Mouse (Mus musculus) fibroblast of lung, adult 2 months (primary cell): ENCODE data around the gene Vps37c.

Source experiments
- DNase-seq: peaks from one replicate; pipeline ENCODE4 v3.0.0-alpha.2; 2011; ENCODE audit warnings: low read depth

Vps37c gene

DNA sequence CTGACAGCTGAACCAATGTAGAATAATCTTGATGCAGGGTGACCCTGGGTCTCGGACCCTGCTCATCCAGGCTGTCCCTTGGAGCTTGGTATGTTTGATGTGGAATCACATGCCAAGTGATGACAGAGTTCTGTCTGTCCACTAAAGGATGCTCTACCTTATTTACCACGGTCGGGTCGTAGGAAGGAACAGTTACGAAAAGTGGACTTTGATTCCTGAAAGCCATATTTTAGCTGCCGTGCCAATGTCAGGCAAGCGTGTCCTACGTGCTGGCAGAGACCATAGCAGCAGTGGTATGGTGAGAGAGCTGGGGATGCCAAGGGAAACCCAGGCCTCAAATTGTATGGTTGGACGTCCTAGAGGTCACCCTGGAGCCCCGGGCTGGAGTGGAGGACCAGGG lies 25.0 kb downstream of the Vps37c start:
- DNase-seq: no peak

DNA sequence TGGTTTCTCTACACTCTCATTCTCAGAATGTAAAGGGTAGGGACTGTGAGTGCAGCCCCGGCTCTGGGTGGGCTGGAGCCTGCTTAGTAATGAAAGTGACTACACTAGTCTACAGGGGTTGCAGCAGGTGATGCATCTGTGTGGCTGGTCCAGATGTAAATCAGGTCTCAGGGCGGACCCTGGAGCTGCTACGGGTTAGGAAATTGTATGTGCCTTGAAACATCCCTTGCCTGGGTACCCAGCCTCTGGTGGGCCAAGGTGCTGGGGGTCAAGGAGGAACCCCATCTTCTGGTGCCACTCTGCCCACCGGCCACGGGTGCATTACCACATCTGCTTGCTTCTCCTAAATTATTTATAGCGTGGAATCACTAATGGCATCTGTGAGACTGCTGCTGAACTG lies 25.6 kb downstream of the Vps37c start:
- no peak for DNase-seq

DNA sequence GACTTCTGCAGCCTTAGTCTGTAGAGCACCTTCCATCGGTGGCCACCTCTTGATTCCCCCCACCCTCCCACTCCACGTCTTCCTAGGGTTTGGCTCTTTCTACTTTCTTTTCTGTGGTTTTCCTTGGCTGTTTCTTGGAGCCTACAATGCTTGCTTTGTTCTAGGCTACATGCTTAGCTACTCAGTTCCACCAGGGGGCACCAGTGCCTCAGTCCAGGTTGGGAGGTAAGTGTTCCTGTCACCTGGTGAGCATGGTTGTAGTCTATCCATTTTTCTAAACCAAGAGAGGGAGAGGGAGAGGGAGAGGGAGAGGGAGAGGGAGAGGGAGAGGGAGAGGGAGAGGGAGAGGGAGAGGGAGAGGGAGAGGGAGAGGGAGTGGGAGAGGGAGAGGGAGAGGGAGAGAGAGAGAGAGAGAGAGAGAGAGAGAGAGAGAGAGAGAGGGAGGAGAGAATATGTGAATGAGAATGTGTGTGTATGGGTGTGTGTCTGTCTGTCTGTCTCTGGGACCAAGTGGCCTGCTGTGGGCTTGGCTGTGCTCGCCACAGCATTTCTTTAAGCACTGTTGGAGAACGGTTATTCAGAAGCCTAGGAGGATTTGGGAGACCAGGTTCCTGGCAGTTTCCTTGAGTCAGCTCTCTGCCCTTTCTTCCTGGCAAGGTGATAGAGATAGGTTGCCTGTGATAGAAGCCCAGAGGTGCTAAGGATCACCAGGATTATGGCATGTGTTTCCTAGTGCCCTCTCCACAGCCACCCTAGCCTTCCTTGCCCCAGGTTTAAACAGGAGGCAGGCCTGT lies 26.3 kb downstream of the Vps37c start:
- DNase-seq: peak; percentile 69

DNA sequence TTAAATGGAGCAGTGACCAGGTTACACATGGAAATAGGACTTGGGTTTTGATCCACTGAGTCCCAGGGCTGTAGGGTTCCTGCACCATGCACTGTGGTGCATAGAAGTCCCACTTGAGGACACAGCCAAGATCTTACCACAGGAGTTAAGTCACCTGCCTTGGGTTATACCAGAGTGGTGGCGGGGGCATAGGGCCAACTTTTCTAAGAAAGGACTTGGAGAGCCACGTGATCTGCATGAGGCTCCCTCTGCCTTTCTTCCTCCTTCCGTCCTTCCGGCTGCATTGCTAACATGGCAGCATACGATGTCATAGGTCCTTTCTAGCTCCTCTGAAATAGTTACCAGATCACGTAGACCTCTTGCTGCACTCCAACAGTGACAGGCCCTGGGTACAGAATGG lies 26.9 kb downstream of the Vps37c start:
- no peak for DNase-seq

DNA sequence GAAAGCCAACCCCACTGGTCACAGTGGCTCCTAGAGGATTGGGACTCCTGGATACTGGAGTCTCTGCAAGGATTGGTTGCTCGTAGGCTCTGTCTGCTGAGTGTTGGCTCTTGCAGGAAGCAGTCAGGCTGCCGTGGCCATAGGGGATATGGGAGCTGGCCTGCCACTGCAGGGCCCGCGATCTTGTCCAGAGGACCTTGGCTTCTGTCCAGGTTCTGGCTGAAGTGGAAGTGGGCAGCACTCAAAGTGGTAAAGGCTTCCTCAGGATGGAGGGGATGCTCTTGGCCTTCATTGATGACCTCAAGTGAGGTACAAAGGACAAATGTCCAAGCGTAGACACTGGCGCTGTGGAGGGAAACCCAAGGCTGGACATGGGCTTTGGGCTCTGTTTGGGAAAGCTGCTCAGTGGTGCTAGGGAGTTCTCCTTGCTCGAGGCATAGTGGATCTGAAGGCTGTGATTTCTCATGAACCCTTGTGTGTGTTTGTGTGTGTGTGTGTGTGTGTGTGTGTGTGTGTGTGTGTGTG lies 29.8 kb downstream of the Vps37c start:
- DNase-seq: no peak

DNA sequence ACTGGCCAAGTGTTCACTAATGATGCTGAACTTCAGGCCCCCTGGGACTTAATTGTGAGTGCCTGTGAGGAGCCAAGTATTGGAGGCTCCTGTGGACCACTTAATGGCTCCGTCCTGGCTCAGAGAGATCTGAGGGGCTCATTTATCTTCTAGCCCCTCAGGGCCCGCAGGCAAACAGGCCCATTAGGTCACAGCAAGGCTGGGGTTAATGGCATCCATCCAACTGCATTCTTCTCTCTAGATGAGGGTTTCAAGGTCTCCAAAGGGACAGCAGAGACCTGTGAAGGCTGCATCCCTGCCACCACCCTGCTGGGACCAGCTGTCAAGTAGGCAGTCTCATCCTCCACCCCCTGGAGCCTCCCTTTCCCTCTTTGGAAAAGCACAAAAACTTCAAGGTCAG lies 31.2 kb downstream of the Vps37c start:
- DNase-seq: no peak

DNA sequence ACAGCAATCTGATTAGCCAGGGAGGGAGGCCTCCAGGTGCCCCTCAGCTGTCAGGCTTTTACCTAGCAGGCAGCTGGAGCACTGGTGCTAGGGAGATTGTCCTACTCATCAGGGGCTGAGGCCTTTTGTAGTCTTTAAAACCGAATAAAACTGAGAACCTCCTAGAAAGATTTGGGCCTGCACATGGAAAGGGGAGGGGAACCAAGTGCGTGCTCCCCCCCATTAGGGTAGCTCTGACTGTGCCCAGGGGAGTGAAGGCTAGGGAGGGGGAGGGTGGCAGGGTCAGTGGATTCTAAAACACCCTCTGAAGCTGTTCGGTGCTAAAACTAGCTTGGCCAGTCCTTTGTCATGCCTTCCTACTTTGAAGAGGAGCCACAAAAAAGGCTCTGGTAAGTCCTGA lies 32.0 kb downstream of the Vps37c start:
- no peak for DNase-seq

DNA sequence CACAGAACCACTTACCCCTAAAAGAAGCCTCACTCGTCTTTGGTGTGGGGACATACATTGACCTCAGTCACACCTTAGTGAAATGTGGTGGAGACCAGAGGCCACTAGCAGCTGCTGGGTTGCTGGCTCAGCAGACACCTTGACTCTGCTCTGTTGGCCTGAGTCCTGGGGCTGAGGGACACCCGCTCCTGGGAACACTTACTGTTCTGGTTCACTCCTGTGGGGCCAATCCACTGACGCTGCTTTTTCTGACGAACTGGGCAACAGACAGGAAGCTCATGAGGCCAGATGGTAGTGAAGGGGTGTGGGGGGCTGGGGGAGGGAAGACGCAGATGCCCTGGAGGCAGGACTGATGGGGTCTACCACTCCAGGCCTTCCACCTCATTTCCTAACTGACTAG lies 32.5 kb downstream of the Vps37c start:
- no peak for DNase-seq

DNA sequence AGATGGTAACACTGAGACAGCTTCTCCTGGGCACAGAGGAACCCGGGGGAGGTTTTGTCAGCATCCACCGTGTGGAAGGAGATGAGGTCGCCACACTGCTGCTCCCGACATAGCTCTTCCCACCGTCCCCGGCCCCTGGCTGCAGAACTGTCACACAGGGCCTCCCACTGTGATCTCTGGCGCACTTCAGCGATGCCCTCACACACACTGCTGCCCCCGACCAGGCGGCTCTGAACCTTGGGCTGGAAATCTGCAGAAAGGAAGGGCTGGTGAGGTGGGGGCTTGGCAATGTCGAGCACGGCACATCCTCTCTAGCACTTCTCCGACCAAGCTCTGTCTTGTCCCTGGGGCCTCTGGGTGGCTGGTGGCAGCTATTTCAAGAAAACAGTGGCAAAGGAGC lies 34.5 kb downstream of the Vps37c start:
- no peak for DNase-seq

DNA sequence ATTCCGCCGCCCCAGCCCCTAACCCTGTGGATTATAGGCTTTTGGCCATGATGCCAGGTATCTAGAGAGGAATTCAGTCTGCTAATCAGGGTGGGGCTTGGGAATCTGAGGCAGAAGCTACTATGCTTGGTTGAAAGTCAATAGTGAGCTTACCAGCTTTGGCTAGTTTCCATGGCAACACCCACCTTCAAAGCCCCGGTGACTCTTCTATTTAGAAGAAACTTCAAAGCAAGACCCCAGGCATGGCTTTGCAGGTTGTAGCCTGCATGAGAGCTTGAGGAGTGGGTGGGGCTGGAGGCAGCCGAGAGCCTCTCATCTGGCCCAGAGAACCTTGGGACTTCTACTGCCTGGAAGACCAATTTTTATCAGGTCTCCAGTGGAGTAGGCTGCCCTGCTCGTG lies 35.1 kb downstream of the Vps37c start:
- no peak for DNase-seq

DNA sequence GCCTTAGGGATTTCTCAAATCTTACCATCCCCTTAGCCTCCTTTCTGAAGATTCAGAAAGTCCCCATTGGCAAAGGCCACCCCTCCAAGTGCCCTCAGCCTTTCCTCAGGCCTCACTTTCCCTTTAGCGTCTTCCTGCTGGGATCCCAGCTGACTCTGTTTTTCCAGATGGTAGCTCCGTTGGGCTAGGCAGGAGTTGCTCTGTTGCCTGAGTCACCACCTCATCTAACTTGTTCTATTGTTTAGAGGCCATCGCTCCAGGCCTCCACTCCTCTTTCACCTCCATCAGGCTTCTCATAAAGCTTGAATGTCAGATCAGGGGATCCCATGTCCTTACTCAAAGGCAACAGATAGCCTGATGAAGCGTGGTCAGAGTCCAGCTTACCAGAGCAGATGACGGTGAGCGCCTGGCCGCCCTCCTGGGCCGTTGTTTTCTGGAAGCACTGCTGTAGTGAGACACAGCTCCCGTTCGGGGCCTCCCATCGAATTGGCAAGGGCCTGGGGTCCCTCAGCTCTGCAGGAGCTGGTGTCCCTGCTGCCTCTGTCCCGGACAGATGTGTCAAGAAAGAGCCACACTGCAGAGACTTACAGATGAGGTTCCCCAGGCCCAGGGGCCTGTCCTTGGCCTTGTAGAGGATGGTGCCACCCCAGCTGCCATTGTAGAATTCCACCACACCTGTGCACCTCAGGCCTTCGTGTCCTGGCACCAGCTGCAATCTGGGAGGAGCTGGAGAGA lies 36.3 kb downstream of the Vps37c start:
- DNase-seq: no peak

DNA sequence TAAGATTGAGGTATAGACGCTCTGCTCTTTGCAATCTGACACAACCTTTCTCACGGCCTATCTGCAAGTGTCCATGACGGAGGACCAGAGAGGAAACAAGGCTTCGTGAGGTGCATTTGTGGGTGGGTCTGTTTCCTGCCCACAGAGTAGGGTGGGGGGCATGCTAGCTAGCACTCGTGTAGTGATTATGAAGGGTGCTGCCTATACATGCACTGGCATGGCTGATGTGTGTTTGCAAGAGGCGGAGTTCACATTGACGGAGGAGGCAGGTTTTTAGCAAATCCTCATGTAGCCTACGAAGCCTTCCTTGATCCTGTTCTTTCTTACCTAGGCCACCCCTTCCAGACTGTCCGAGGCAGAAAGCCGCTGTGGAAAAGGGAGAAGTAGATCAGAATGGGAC lies 41.4 kb downstream of the Vps37c start:
- DNase-seq: no peak

DNA sequence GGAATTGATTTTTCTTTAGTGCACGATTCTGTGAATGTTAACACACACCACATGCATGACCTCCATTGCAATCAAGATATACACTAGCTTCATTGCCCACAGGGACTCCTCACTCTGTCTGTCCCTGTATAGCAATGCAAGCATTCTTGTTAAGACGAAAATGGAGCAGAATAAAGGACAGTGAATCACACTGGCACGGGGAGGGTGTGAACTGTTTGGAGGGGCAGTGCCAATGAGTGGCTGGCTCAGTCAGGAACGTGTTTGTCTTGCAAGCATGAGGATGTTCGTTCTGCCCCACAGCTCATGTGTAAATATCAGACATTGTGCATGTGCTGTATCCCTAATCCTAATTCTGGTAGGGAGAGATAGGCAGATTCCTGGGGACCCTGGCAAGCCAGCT lies 41.9 kb downstream of the Vps37c start:
- no peak for DNase-seq

DNA sequence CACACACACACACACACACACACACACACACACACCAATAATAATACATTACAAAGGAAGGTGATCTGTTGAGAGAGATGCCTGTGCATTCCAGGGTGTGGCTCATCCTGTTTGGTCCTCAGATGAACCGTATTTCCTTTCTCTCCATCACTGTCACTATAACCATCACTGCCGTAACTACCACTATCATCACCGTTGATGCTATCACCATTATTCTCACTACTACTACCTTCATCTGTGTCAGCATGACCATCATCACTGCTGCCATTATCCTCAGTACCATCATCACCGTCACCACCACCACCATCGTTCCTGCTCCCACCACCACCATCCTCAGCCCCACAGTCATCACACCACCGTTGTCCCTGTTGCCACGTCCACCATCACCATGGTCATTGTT lies 43.4 kb downstream of the Vps37c start:
- no peak for DNase-seq

DNA sequence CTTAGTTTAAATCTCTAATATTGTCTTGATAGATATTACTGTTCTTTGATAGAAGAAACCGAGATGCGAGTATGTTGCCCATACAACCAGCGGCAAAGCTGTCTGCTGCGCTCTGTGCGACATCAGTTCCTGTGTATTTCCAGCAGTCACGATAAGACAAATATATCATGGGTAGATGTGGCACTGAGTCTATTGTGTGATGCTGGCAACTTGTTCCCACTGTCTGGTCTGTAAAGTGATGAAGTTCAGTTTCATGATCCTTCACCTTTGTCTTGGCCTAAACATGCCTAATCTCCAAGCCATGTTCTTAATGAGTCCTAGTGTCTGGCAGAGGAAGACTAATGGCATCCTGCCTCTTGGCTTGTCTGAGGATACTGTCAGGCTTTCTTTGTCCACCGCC lies 44.2 kb downstream of the Vps37c start:
- no peak for DNase-seq

DNA sequence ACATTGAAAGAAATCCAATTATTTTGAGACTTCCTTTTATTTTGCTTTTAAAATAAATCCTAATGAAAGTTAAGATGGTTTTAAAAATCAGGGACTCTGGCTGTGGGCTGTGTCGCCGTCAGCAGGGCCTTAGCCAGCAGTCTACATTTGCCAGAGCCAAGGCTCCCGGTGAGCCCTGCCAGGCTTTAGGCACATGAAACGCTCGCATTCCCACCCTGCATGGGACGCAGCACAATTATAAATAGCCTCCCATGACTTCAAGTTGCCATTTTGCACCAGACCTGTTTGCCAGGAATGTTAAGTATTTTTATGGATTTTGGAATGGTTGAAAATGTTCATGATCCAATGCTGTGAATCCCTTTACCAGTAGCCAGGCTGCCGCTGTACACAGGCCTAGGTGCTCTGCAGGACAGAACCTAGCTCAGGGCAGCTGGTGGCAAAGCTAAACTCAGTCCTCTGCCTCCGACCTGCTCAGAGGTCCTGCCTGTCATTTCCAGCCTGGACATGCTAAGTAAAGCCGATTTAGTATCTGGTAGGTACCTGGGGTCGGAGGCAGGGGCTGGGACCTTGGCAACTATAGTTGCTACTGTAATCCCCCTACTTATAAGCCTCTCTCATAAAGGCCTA lies 45.1 kb downstream of the Vps37c start:
- no peak for DNase-seq

DNA sequence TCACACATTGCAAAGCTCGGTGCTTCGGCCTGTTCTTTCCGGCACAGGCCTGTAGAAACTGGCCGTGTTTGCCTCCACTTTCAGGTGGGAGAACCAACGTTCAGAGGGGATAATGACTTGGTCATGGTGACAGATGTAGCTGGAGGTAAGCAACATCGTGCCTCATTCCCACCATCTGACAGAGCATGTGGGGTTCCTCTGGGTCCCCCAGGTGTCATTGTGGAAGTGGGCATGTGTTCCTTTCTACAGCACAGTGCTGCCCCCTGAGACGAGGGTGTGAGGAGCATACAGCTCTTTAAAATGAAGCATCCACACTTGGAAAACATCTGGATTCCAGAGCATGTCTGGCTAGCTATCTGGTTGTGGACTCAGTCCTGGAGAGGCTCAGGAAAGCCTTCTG lies 46.0 kb downstream of the Vps37c start:
- no peak for DNase-seq

DNA sequence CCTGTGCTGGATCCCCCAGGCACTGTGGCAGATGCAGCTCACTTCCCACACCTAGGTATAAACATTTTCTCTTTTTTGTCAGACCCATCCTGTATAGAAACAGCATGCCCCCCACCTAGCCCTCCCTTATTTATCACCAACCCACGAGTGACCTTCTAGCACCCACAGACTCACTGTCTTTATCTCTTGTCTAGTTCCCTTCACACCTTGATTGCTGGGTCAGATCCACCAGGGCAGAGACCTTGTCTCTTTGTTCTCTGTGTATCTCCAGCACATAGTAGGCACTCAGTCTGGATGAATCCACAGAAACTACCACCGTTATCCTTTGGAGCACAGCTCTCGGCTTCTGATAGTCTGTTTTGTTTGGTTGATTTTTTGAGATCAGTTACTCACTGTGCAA lies 46.5 kb downstream of the Vps37c start:
- no peak for DNase-seq

DNA sequence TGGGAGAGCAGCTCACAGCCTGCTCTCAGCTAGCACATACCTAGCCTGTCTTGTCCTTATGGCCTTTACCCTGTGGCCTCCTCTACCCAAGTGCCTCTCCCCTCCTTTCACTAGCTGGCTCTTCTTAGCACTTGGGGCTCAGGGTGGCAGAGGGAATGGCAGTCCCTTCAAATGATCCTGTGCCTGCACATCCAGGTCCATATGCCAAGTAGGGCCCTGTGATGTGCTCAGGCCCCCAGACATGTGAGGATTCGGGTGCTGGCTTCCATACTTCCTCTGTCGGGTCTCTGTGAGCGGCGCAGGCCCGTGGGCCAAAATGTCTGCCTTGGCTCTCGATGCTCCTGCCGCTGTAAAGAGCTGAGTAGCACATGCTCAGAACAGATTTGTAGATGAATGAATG lies 47.3 kb downstream of the Vps37c start:
- no peak for DNase-seq

DNA sequence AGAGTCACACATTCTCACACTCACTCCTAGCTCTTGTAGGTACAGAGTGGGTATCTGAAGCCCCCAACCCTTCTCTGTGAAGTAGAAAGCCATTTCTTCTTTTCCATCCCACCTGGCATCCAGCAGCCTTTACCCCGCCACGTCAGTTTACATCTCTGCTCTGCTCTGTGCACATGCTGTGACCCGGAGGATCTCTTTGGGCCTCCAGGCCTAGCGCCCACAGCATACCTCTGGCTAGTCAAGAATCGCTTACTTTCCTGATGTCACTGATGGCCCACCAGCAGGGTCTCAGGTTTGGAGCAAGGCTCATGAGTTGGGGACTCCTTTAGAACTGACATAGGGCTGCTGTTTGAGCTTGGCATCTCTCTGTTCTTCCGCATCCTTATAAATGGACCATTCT lies 49.5 kb downstream of the Vps37c start:
- no peak for DNase-seq

DNA sequence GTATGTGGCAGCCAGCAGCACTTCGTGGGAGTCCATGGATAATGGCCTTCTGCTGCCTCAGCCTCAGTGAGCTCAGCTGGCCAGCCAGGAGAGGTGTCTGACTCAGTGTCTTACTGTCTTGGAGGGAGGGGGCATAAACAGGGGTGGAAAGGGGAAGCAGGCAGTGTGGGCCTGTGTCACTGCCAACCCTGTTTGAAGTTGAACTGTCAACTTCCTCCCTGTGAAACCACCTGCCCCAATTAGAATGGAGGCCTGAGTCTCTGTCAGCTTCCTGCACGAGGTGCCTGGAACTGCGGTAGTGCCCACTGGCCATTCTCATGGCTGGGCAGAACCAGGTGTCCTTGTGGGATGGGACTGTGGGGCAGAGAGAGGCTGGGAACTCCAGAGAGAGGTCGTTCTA lies 50.3 kb downstream of the Vps37c start, which contains the start of gene Cd5:
TSS of gene Cd5 (minus strand) at position 192 of the 400 bp plus-strand sequence.
- DNase-seq: no peak

DNA sequence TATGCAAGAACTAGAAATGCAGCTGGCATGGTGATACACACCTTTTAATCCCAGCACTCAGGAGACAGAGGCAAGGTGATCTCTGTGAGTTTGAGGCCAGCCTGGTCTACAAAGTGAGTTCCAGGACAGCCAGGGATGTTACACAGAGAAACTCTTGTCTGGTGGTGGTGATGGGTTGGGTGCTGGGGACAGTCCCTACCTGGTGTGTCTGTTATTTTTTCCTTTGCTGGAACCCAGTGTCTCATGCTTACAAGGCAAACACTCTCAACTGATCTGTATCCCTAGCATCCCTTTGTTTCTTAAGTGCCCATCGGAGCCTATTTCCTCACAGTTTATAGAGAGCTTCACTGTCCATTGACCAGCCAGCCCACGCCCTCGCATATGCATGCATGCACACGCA lies 51.4 kb downstream of the Vps37c start:
- no peak for DNase-seq
